Mouse (Mus musculus): ENCODE measurements around the gene Tcirg1. TPM values are rescaled to one million over a fixed set of nuclear protein-coding genes. Genes with fewer than 3 reads are reported as not detected.

Tcirg1 gene
- polyA plus RNA-seq, 1 experiment: 32.3 TPM

GRCm38 (mm10) chr19:3872373-3872772, 34.6 kb downstream of the Tcirg1 start:
- Histone ChIP-seq H3K4me3 (replicated peaks; ENCODE audit: insufficient read depth, low read depth, low read length) (no peak overlapping the region), H3K4me1 (ENCODE audit: control insufficient read depth, insufficient read depth, low read length) (peaks cover 22% of the 10 kb centered on the region), H3K27me3 (ENCODE audit: control insufficient read depth, insufficient read depth, low read length) (no peaks in the 10 kb centered on the region), H3K27ac (ENCODE audit: insufficient read depth, low read length) (no peak overlapping the region; the same call in 1 of the 2 replicates)
- peak; percentile 59 for DNase-seq
- 8% methylated on average over 4 of the region's 4 CpGs for whole genome bisulfite sequencing
- no peak for TF ChIP-seq POLR2A (IDR thresholded peaks at IDR 0.05; ENCODE audit: borderline replicate concordance, insufficient read depth, low read length)
- TF ChIP-seq CTCF (IDR thresholded peaks at IDR 0.05; ENCODE audit: borderline replicate concordance, insufficient read depth, low read depth, low read length): no peak

GRCm38 (mm10) chr19:3871468-3871867, 35.5 kb downstream of the Tcirg1 start:
- TF ChIP-seq POLR2A (IDR thresholded peaks at IDR 0.05; ENCODE audit: borderline replicate concordance, insufficient read depth, low read length) (no peak), CTCF (IDR thresholded peaks at IDR 0.05; ENCODE audit: borderline replicate concordance, insufficient read depth, low read depth, low read length) (no peak)
- no peaks in the 10 kb centered on the region for H3K27me3 ChIP-seq (ENCODE audit: control insufficient read depth, insufficient read depth, low read length)
- no peak for DNase-seq
- H3K4me1 ChIP-seq (ENCODE audit: control insufficient read depth, insufficient read depth, low read length): peaks cover 22% of the 10 kb centered on the region
- no peak overlapping the region for H3K27ac ChIP-seq (ENCODE audit: insufficient read depth, low read length)
- H3K4me3 ChIP-seq (replicated peaks; ENCODE audit: insufficient read depth, low read depth, low read length): no peak overlapping the region

- DNase-seq: no peak
- H3K4me3 ChIP-seq (replicated peaks; ENCODE audit: insufficient read depth, low read depth, low read length): no peak overlapping the region
- H3K4me1 ChIP-seq (ENCODE audit: control insufficient read depth, insufficient read depth, low read length): peaks cover 10% of the 10 kb centered on the region
- 55% methylated on average over 1 of the region's 1 CpGs for WGBS
- H3K27me3 ChIP-seq (ENCODE audit: control insufficient read depth, insufficient read depth, low read length): no peaks in the 10 kb centered on the region
- no peak overlapping the region for H3K27ac ChIP-seq (ENCODE audit: insufficient read depth, low read length)
- TF ChIP-seq CTCF (IDR thresholded peaks at IDR 0.05; ENCODE audit: borderline replicate concordance, insufficient read depth, low read depth, low read length): no peak
- no peak for TF ChIP-seq POLR2A (IDR thresholded peaks at IDR 0.05; ENCODE audit: borderline replicate concordance, insufficient read depth, low read length)
These were observed 38.6 kb downstream of the Tcirg1 start for GRCm38 (mm10) chr19:3868290-3868689.

DNA sequence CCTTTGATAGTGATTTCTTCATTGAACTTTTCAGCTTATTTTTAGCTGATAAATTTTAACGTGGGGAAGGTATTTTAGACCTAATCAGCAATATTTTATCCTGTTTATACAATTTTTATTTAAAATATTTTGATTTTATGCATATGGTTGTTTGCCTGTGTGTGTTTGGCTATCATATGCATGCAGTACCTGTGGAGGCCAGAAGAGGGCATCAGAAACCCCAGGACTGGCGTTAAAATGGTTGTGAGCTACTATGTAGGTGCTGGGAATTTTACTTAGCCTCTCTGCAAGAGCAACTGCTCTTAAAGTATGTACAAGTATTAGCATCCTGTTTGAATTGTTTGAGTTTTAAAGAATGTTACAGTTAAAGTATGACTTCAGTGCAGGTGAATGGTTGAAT, 42.0 kb downstream of the Tcirg1 start:
- H3K4me3 ChIP-seq (replicated peaks; ENCODE audit: insufficient read depth, low read depth, low read length): no peak overlapping the region
- WGBS: 87% methylated on average over 2 of the region's 2 CpGs
- no peak for DNase-seq
- H3K27me3 ChIP-seq (ENCODE audit: control insufficient read depth, insufficient read depth, low read length): no peaks in the 10 kb centered on the region
- TF ChIP-seq CTCF (IDR thresholded peaks at IDR 0.05; ENCODE audit: borderline replicate concordance, insufficient read depth, low read depth, low read length): peak; percentile 21; the same call in 1 of the 2 replicates
- TF ChIP-seq POLR2A (IDR thresholded peaks at IDR 0.05; ENCODE audit: borderline replicate concordance, insufficient read depth, low read length): no peak
- H3K27ac ChIP-seq (ENCODE audit: insufficient read depth, low read length): no peak overlapping the region
- H3K4me1 ChIP-seq (ENCODE audit: control insufficient read depth, insufficient read depth, low read length): no peaks in the 10 kb centered on the region

DNA sequence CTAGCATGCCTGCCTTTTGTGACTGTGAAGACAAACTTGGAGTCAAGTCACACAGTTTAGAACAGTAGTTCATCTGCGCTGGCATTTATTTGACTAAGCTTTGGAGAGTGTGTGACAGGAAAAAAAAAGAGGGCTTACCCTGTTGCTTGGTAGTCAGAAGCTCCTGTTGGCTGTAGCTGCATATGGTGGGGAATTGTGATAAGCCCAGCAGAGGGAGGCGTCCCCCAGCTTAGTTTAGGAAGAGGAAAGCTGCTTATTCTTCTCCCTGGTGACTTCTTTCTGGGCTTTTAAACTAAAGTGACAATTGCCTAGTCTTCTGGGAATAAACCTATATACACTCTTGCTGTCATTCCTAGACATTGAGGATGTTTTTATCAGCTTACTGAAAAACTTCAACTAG, 44.2 kb downstream of the Tcirg1 start:
- no peak overlapping the region for H3K4me3 ChIP-seq (replicated peaks; ENCODE audit: insufficient read depth, low read depth, low read length)
- H3K27ac ChIP-seq (ENCODE audit: insufficient read depth, low read length): no peak overlapping the region
- no peak for DNase-seq
- H3K4me1 ChIP-seq (ENCODE audit: control insufficient read depth, insufficient read depth, low read length): peaks cover 4% of the 10 kb centered on the region; the same call in 1 of the 2 replicates
- 64% methylated on average over 2 of the region's 2 CpGs for WGBS
- TF ChIP-seq CTCF (IDR thresholded peaks at IDR 0.05; ENCODE audit: borderline replicate concordance, insufficient read depth, low read depth, low read length) (no peak), POLR2A (IDR thresholded peaks at IDR 0.05; ENCODE audit: borderline replicate concordance, insufficient read depth, low read length) (no peak)
- no peaks in the 10 kb centered on the region for H3K27me3 ChIP-seq (ENCODE audit: control insufficient read depth, insufficient read depth, low read length)

- 0 out of 2 replicates have a peak overlapping the region, but pooled peaks have one; percentile 24 for H3K27ac ChIP-seq (ENCODE audit: insufficient read depth, low read length)
- peak in 1 of 2 experiments; percentile 60 for DNase-seq
- WGBS: 3% methylated on average over 3 of the region's 3 CpGs
- peaks cover 16% of the 10 kb centered on the region for H3K4me1 ChIP-seq (ENCODE audit: control insufficient read depth, insufficient read depth, low read length)
- no peak for TF ChIP-seq POLR2A (IDR thresholded peaks at IDR 0.05; ENCODE audit: borderline replicate concordance, insufficient read depth, low read length)
- no peak overlapping the region for H3K4me3 ChIP-seq (replicated peaks; ENCODE audit: insufficient read depth, low read depth, low read length)
- no peaks in the 10 kb centered on the region for H3K27me3 ChIP-seq (ENCODE audit: control insufficient read depth, insufficient read depth, low read length)
These were observed 49.7 kb downstream of the Tcirg1 start for GRCm38 (mm10) chr19:3857220-3857619.

DNA sequence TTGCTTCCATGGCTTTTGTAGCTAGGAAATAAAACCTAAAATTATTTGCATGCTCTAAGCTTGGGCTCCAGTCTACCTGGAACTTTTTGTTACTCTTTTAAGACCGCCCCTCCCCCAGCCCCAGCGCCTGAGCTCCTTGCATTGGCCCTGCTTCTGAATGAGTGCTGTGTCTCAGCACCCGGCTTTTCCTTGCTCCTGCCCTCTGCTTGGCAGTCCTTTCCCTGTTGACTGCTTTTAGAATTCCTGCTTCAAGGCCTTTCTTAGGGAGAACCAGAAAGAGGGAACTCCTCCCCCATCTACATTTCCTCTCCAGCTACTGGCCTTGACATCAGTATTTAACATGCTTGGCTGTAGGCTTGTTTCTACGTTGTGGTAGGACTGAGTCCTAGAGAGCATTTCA, 51.3 kb downstream of the Tcirg1 start:
- DNase-seq: peak in 1 of 2 experiments; percentile 31
- TF ChIP-seq CTCF (IDR thresholded peaks at IDR 0.05; ENCODE audit: borderline replicate concordance, insufficient read depth, low read depth, low read length) (no peak), POLR2A (IDR thresholded peaks at IDR 0.05; ENCODE audit: borderline replicate concordance, insufficient read depth, low read length) (no peak)
- Histone ChIP-seq H3K4me3 (replicated peaks; ENCODE audit: insufficient read depth, low read depth, low read length) (peak overlapping the region; percentile 14), H3K4me1 (ENCODE audit: control insufficient read depth, insufficient read depth, low read length) (peaks cover 20% of the 10 kb centered on the region), H3K27me3 (ENCODE audit: control insufficient read depth, insufficient read depth, low read length) (no peaks in the 10 kb centered on the region), H3K27ac (ENCODE audit: insufficient read depth, low read length) (peak overlapping the region; percentile 63)
- WGBS: 22% methylated on average over 4 of the region's 4 CpGs

DNA sequence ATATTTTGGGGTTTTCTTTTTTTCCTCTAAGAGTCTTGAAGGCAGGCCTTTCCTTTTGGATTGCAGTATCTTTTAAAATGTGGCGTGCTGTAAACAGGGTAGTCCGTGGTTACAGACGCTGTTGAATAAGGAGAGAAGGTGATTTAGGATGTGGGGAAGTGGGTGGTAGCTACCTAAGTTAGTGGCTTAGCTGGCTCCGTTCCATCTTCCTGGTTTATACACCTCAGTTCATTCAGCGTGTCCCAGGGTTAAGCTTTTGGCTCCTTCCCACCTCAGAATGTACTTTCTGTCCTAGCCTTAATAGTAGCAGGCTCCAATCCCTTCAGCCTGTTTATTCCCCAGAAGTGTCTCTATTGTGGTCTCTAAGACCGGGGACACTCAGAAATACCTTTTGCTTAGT, 51.8 kb downstream of the Tcirg1 start:
- Histone ChIP-seq H3K27me3 (ENCODE audit: control insufficient read depth, insufficient read depth, low read length) (no peaks in the 10 kb centered on the region), H3K4me3 (replicated peaks; ENCODE audit: insufficient read depth, low read depth, low read length) (no peak overlapping the region), H3K4me1 (ENCODE audit: control insufficient read depth, insufficient read depth, low read length) (peaks cover 20% of the 10 kb centered on the region), H3K27ac (ENCODE audit: insufficient read depth, low read length) (no peak overlapping the region)
- DNase-seq: peak in 1 of 2 experiments; percentile 20
- 54% methylated on average over 6 of the region's 6 CpGs for WGBS
- no peak for TF ChIP-seq CTCF (IDR thresholded peaks at IDR 0.05; ENCODE audit: borderline replicate concordance, insufficient read depth, low read depth, low read length)
- no peak for TF ChIP-seq POLR2A (IDR thresholded peaks at IDR 0.05; ENCODE audit: borderline replicate concordance, insufficient read depth, low read length)
